Mouse (Mus musculus) 3T3-L1 (cell line): ENCODE results near the gene Tut1.

ENCODE experiments used
- DNase-seq: peaks from one replicate; pipeline ENCODE4 v3.0.0-alpha.2; 2015; ENCODE audit warnings: low read depth, low spot score

Gene Tut1

GRCm38 (mm10) chr19:8953135-8954039, at the start of gene Tut1:
Gene Tut1, plus strand, starts transcription at chr19:8953847.
- DNase-seq = peak; percentile 99

GRCm38 (mm10) chr19:8908531-8908930, 45.1 kb upstream of the Tut1 start:
- DNase-seq = no peak

GRCm38 (mm10) chr19:8911810-8912209, 41.8 kb upstream of the Tut1 start:
- no peak for DNase-seq

GRCm38 (mm10) chr19:8914212-8914611, 39.4 kb upstream of the Tut1 start:
- DNase-seq = no peak

- no peak for DNase-seq
Measured at GRCm38 (mm10) chr19:8919000-8919399, 34.6 kb upstream of the Tut1 start.

- DNase-seq = peak; percentile 17
Measured at GRCm38 (mm10) chr19:8919684-8920072, 34.0 kb upstream of the Tut1 start.

- peak; percentile 98 for DNase-seq
Measured at GRCm38 (mm10) chr19:8920073-8920736, 33.4 kb upstream of the Tut1 start, which contains the start of gene B3gat3. Gene B3gat3, plus strand, starts transcription at chr19:8920374.

GRCm38 (mm10) chr19:8920836-8921291, 32.8 kb upstream of the Tut1 start:
- DNase-seq = peak; percentile 80

GRCm38 (mm10) chr19:8921741-8922140, 31.9 kb upstream of the Tut1 start:
- DNase-seq = no peak

- no peak for DNase-seq
Measured at GRCm38 (mm10) chr19:8926766-8927165, 26.9 kb upstream of the Tut1 start.

- DNase-seq = no peak
Measured at GRCm38 (mm10) chr19:8927891-8928525, 25.6 kb upstream of the Tut1 start.

- DNase-seq = no peak
Measured at GRCm38 (mm10) chr19:8928689-8929223, 24.9 kb upstream of the Tut1 start.

- peak; percentile 85 for DNase-seq
Measured at GRCm38 (mm10) chr19:8929224-8930088, 24.2 kb upstream of the Tut1 start, which contains the start of the genes Rom1 and Eml3. Gene Rom1, minus strand, starts transcription at chr19:8929356. Gene Eml3, plus strand, starts transcription at chr19:8929552.

- DNase-seq = peak; percentile 55
Measured at GRCm38 (mm10) chr19:8930117-8930516, 23.5 kb upstream of the Tut1 start.

GRCm38 (mm10) chr19:8930771-8931170, 22.9 kb upstream of the Tut1 start:
- DNase-seq = no peak

- DNase-seq = no peak
Measured at GRCm38 (mm10) chr19:8936736-8937135, 16.9 kb upstream of the Tut1 start.

- no peak for DNase-seq
Measured at GRCm38 (mm10) chr19:8940526-8941133, 13.0 kb upstream of the Tut1 start.

- DNase-seq = peak; percentile 44
Measured at GRCm38 (mm10) chr19:8941136-8941514, 12.5 kb upstream of the Tut1 start.

- DNase-seq = peak; percentile 96
Measured at GRCm38 (mm10) chr19:8941515-8942217, 12.0 kb upstream of the Tut1 start, which contains the start of gene Mta2. Gene Mta2, plus strand, starts transcription at chr19:8941875.
